Mouse (Mus musculus) stomach, embryonic 16.5 days (tissue): ENCODE measurements around the gene Atoh7. TPM values are rescaled to one million over a fixed set of nuclear protein-coding genes. Genes with fewer than 3 reads are reported as not detected.
A peak's percentile ranks its signal among the peaks of the same experiment; 100 is the strongest.

Source experiments
- ATAC-seq: fragments of 200-750 bp; cut with Nextera tagmentation; 2 replicates; pipeline ENCODE4 v1.8.0; 2017; ENCODE audit warnings: moderate number of reproducible peaks, moderate TSS enrichment; ENCODE audit not compliant: insufficient read depth, low FRiP score
- H3K27ac ChIP-seq: fragments of 300-500 bp; sonication (generic); 2 replicates; pipeline ENCODE4 v1.5.1; 2014; ENCODE audit warnings: low read length
- H3K27me3 ChIP-seq: fragments of 300-500 bp; sonication (generic); 2 replicates; pipeline ENCODE4 v1.6.1; 2014; ENCODE audit warnings: low read length, control low read depth, mixed read lengths; ENCODE audit not compliant: control insufficient read depth, insufficient read depth
- H3K36me3 ChIP-seq: fragments of 300-500 bp; sonication (generic); 2 replicates; pipeline ENCODE4 v1.6.1; 2014; ENCODE audit warnings: low read length; ENCODE audit not compliant: control insufficient read depth, insufficient read depth
- H3K4me1 ChIP-seq: fragments of 300-500 bp; sonication (generic); 2 replicates; pipeline ENCODE4 v1.6.1; 2014; ENCODE audit warnings: low read length, control low read depth, mixed read lengths; ENCODE audit not compliant: control insufficient read depth, insufficient read depth
- H3K4me2 ChIP-seq: fragments of 300-500 bp; sonication (generic); 2 replicates; pipeline ENCODE4 v1.6.1; 2014; ENCODE audit warnings: low read depth, low read length, mixed read lengths
- H3K4me3 ChIP-seq: fragments of 300-500 bp; sonication (generic); replicated peaks from 2 replicates; pipeline ENCODE4 v1.5.1; 2014; ENCODE audit warnings: mild to moderate bottlenecking, low read length
- H3K9ac ChIP-seq: fragments of 300-500 bp; sonication (generic); 2 replicates; pipeline ENCODE4 v1.6.1; 2014; ENCODE audit warnings: low read length
- H3K9me3 ChIP-seq: fragments of 300-500 bp; sonication (generic); replicated peaks from 2 replicates; pipeline ENCODE4 v1.6.1; 2016; ENCODE audit warnings: low read length, control low read depth; ENCODE audit not compliant: control insufficient read depth
- WGBS: fragments of 180-500 bp; shearing (Covaris S2); extraction: QIAGEN DNeasy Blood & Tissue Kit; methylation state at CpG from one replicate; pipeline ENCODE4 v1.1.7; 2014; 5-methylcytosine and 5-hydroxymethylcytosine counted together
- polyA plus RNA-seq: library from polyadenylated mRNA; unstranded; fragments of >200 nt; fragmentation: Nextera tagmentation; extraction: Ambion mirVana; gene quantifications from 2 replicates; pipeline ENCODE4 v1.2.1, GENCODE M21; 2015

Gene Atoh7
- polyA plus RNA-seq, 1 experiment from 2014 or later: not detected

GRCm38 (mm10) chr10:63091915-63092314 lies 7.5 kb upstream of the Atoh7 start:
- no peaks in the 10 kb centered on the region for H3K9me3 ChIP-seq
- WGBS: 55% methylated on average over 7 of the region's 7 CpGs
- H3K9ac ChIP-seq: no peak overlapping the region
- no peak overlapping the region for H3K4me3 ChIP-seq
- no peaks in the 10 kb centered on the region for H3K4me1 ChIP-seq
- no peak overlapping the region for H3K4me2 ChIP-seq
- no peaks in the 10 kb centered on the region for H3K36me3 ChIP-seq
- H3K27ac ChIP-seq: no peak overlapping the region
- no peak for ATAC-seq
- H3K27me3 ChIP-seq: no peaks in the 10 kb centered on the region

GRCm38 (mm10) chr10:63092616-63093550 lies 6.6 kb upstream of the Atoh7 start:
- H3K9ac ChIP-seq: no peak overlapping the region
- H3K9me3 ChIP-seq: no peaks in the 10 kb centered on the region
- peaks cover 4% of the 10 kb centered on the region; the same call in 1 of the 2 replicates for H3K27me3 ChIP-seq
- ATAC-seq: no peak
- no peak overlapping the region for H3K27ac ChIP-seq
- no peaks in the 10 kb centered on the region for H3K36me3 ChIP-seq
- no peak overlapping the region for H3K4me3 ChIP-seq
- no peaks in the 10 kb centered on the region for H3K4me1 ChIP-seq
- no peak overlapping the region for H3K4me2 ChIP-seq
- 71% methylated on average over 10 of the region's 10 CpGs for WGBS

GRCm38 (mm10) chr10:63096757-63097156 lies 2.7 kb upstream of the Atoh7 start:
- no peaks in the 10 kb centered on the region for H3K36me3 ChIP-seq
- no peak overlapping the region for H3K9ac ChIP-seq
- H3K27ac ChIP-seq: no peak overlapping the region
- WGBS: 67% methylated on average over 2 of the region's 2 CpGs
- no peaks in the 10 kb centered on the region for H3K9me3 ChIP-seq
- no peak for ATAC-seq
- no peak overlapping the region for H3K4me3 ChIP-seq
- H3K4me1 ChIP-seq: 0 out of 2 replicates have a peak, but pooled peaks cover 6% of the 10 kb centered on the region
- no peak overlapping the region for H3K4me2 ChIP-seq
- H3K27me3 ChIP-seq: peaks cover 17% of the 10 kb centered on the region

GRCm38 (mm10) chr10:63098191-63098590 lies 1.3 kb upstream of the Atoh7 start:
- H3K9me3 ChIP-seq: no peaks in the 10 kb centered on the region
- 0 out of 2 replicates have a peak, but pooled peaks cover 6% of the 10 kb centered on the region for H3K4me1 ChIP-seq
- 61% methylated on average over 12 of the region's 12 CpGs for WGBS
- H3K4me2 ChIP-seq: no peak overlapping the region
- no peaks in the 10 kb centered on the region for H3K36me3 ChIP-seq
- H3K27ac ChIP-seq: no peak overlapping the region
- no peak overlapping the region for H3K4me3 ChIP-seq
- H3K9ac ChIP-seq: no peak overlapping the region
- ATAC-seq: no peak
- peaks cover 17% of the 10 kb centered on the region for H3K27me3 ChIP-seq

GRCm38 (mm10) chr10:63099941-63100562 lies 601 bp downstream of the Atoh7 start:
- Histone ChIP-seq H3K4me1 (0 out of 2 replicates have a peak, but pooled peaks cover 6% of the 10 kb centered on the region), H3K9ac (peak overlapping the region; percentile 67), H3K36me3 (no peaks in the 10 kb centered on the region), H3K4me3 (peak overlapping the region; percentile 59), H3K9me3 (no peaks in the 10 kb centered on the region), H3K4me2 (peak overlapping the region; percentile 96), H3K27me3 (peaks cover 17% of the 10 kb centered on the region), H3K27ac (no peak overlapping the region)
- ATAC-seq: peak; percentile 86
- under 1% methylated on average over 62 of the region's 62 CpGs for WGBS

- Histone ChIP-seq H3K36me3 (no peaks in the 10 kb centered on the region), H3K9me3 (no peaks in the 10 kb centered on the region), H3K4me3 (peak overlapping the region; percentile 59), H3K4me2 (peak overlapping the region; percentile 96), H3K27me3 (peaks cover 17% of the 10 kb centered on the region), H3K4me1 (0 out of 2 replicates have a peak, but pooled peaks cover 6% of the 10 kb centered on the region), H3K27ac (no peak overlapping the region), H3K9ac (peak overlapping the region; percentile 67; the same call in 1 of the 2 replicates)
- 10% methylated on average over 9 of the region's 9 CpGs for WGBS
- ATAC-seq: no peak
Observed at GRCm38 (mm10) chr10:63100657-63101056, 1.2 kb downstream of the Atoh7 start.

GRCm38 (mm10) chr10:63113027-63113604 lies 13.7 kb downstream of the Atoh7 start:
- no peak overlapping the region for H3K4me2 ChIP-seq
- H3K36me3 ChIP-seq: no peaks in the 10 kb centered on the region
- no peaks in the 10 kb centered on the region for H3K4me1 ChIP-seq
- no peak overlapping the region for H3K9ac ChIP-seq
- no peaks in the 10 kb centered on the region for H3K9me3 ChIP-seq
- 47% methylated on average over 5 of the region's 5 CpGs for WGBS
- H3K4me3 ChIP-seq: no peak overlapping the region
- H3K27ac ChIP-seq: no peak overlapping the region
- ATAC-seq: no peak
- no peaks in the 10 kb centered on the region for H3K27me3 ChIP-seq

GRCm38 (mm10) chr10:63113716-63114360 lies 14.4 kb downstream of the Atoh7 start:
- Histone ChIP-seq H3K4me2 (no peak overlapping the region), H3K9ac (no peak overlapping the region), H3K4me1 (no peaks in the 10 kb centered on the region), H3K9me3 (no peaks in the 10 kb centered on the region), H3K27me3 (no peaks in the 10 kb centered on the region), H3K36me3 (no peaks in the 10 kb centered on the region), H3K4me3 (no peak overlapping the region), H3K27ac (no peak overlapping the region)
- no peak for ATAC-seq
- 85% methylated on average over 6 of the region's 6 CpGs for WGBS
